Mouse (Mus musculus) ovary, postnatal 36 days (tissue): Measurements from ENCODE around the gene 1810043G02Rik.
"Not testable (repeated sequence)": the region's sequence is repeated elsewhere in the genome, so short reads cannot be mapped to it uniquely, and the experiment has no call there.

Experiments used
- DNase-seq: peaks from one replicate; pipeline ENCODE4 v3.0.0; 2022; ENCODE audit warnings: low spot score, mixed read lengths

The 1810043G02Rik gene

DNA sequence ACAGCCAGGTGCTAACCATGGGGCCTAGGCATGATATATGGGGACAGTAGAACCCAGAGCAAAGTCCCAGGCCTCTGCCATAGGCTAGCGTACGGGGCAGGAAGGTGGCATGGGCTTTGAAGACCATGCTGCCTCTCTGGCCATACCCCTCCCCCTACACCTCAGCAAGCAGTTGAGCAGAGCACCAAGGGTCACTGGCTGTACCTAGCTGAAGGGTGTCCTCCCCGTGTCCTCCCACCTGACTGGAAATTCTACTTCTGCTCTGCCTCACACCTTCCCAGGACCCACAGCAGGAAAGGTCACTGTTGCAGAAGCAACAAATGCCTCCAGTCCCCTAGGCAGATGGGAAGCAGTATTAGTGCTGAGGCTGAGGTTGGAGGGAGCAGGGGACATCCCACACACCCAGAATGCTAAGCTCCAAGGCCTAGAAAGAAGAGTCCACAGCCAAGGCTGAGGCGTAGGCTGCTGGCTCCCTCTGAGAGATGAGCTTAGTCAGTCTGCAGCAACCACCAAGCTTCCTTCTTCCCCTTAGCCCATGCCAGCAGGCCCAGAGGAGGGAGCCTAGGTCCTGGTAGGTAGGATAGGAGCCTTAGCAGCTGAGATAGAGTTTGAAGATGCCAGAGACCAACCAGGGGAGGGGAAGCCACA lies 27.6 kb downstream of the 1810043G02Rik start:
- DNase-seq: no peak

DNA sequence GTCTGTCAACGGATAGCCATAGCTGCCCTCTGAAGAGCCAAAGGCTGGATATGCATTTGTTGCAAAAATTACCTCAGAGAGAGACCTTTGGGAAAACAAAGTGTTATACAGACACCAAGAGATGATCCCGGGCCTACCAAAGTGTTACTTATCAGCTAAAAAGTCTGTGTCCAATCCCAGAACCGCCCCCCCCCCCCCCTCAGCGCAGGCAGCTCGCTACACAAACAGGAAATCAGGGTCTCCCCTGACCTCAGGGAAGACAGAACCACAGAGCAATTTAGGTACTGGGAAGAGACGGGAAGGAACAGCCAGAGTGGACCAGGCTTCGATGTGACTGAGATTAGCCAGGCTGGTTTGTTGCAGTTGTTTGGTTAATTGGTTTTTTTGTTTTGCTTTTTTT lies 28.9 kb downstream of the 1810043G02Rik start:
- DNase-seq: no peak

GRCm38 (mm10) chr10:78008169-78008568 lies 29.8 kb downstream of the 1810043G02Rik start:
- no peak for DNase-seq

GRCm38 (mm10) chr10:78009184-78009944 lies 31.0 kb downstream of the 1810043G02Rik start:
- peak; percentile 95 for DNase-seq

- no peak for DNase-seq
These were observed 31.6 kb downstream of the 1810043G02Rik start, which contains the start of gene Pfkl for GRCm38 (mm10) chr10:78009945-78010293. Gene Pfkl, minus strand, starts transcription at chr10:78010083.

- DNase-seq: no peak
These were observed 32.0 kb downstream of the 1810043G02Rik start for GRCm38 (mm10) chr10:78010335-78010734.

GRCm38 (mm10) chr10:78011116-78011515 lies 32.8 kb downstream of the 1810043G02Rik start:
- not testable (repeated sequence) for DNase-seq

DNA sequence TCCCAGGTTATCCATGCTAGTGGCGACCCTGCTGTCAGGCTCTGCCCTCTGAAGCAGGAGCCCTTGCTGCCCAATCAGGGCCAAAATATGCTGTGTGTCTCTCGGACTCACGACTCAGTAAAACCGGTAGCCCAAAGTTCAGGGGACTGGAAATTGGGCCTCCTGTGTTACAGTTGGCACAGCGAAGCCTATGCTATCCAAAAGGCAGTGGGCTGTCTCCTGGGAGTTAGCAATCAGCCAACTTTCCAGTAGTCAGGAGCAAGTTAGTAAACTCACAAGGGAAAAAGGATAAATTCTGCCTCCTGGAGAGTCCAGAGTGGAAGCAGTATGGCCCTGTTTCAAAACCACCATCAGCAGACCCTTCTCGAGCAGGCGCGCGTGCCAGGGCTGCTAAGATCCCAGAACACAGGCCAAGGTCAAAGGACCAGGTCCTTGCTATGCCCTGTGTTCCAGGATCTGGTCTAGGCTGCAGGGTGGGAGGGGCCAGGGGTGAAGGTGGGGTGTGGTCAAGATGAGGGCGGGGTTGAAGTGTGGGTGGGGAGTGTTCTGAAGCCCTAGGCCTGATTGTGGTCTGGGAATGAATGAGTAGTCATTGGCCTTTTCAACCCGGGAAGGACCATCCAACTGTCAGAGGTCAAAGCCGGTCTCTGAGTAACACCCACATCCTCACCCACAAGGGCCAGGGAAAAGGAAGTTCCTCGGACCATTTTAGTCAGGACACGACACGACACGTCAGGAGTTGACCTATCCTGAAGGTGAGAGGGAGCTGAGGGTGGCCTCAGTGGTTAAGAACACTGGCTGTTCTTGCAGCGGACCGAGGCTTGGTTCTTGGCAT lies 34.6 kb downstream of the 1810043G02Rik start:
- no peak for DNase-seq

GRCm38 (mm10) chr10:78015489-78015888 lies 37.2 kb downstream of the 1810043G02Rik start:
- no peak for DNase-seq

DNA sequence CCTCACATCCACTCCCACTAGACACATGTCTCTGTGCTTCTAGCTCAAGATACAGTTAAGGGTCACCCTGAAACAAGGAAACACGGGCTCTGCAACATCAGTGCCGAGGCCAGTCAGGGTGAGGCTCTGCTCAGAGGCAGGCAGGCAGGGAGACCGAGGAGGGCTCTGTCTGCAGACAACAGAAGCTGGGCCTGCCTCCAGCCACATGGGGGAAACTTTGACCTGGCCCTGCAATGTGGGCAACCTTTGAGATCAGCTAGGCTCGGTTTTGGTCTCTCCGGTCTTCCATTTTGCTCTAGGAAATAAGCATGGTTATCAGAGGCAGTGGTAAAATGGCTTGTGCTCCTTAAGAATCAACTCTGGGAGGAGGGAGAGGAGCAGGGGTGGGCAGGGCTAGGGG lies 38.0 kb downstream of the 1810043G02Rik start:
- DNase-seq: no peak

DNA sequence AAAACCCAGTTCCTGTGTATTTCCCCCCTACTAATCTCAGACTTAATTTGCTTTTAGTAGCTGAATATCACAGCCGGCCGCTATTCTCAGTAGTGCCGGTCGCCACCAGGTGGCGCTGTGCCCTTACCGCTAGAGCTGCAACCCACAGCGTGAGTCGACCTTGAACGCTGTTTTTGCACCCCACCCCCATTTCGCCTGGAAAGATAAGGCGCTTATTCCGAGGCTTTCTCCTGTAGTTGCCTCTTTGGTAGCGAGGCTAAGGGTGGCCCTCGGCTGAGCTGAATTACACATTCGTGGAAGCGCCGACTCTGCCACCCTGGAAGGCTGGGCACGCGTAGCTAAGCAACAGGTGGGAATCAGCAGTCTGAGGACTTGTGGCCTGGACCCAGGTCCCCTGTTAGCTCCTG lies 40.5 kb downstream of the 1810043G02Rik start:
- peak; percentile 82 for DNase-seq

DNA sequence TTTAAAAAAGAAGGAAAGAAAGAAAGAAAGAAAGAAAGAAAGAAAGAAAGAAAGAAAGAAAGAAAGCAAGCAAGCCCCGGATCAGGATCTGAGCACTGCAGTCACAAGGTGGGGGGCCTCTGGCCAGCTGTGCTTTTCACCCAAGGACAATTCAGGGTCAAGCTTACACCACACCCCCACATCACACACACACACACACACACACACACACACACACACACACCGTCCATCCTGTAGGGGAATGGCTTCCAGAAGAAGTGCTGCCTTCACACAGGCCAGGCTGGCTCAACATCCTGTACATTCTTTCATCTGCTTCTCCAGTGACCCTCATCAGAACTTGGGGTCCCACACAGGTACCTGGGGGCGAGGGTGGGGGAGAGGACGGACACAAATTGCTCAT lies 41.0 kb downstream of the 1810043G02Rik start:
- no peak for DNase-seq

GRCm38 (mm10) chr10:78019984-78020383 lies 41.7 kb downstream of the 1810043G02Rik start:
- not testable (repeated sequence) for DNase-seq

GRCm38 (mm10) chr10:78025453-78025852 lies 47.1 kb downstream of the 1810043G02Rik start:
- not testable (repeated sequence) for DNase-seq

- DNase-seq: peak; percentile 59
These were observed 49.8 kb downstream of the 1810043G02Rik start for GRCm38 (mm10) chr10:78028129-78028528.

GRCm38 (mm10) chr10:78029080-78029479 lies 50.8 kb downstream of the 1810043G02Rik start:
- no peak for DNase-seq

GRCm38 (mm10) chr10:78031987-78032386 lies 53.7 kb downstream of the 1810043G02Rik start:
- DNase-seq: no peak
